Mouse (Mus musculus) intestine, postnatal 0 days (tissue): ENCODE data around the gene Mpp3. TPM values are rescaled to one million over a fixed set of nuclear protein-coding genes. Genes with fewer than 3 reads are reported as not detected.

Source experiments
- ATAC-seq: fragments of 200-750 bp; cut with Nextera tagmentation; 2 replicates; pipeline ENCODE4 v1.8.0; 2017; ENCODE audit warnings: mild to moderate bottlenecking, moderate TSS enrichment, moderate library complexity
- H3K27ac ChIP-seq: fragments of 300-500 bp; sonication (generic); 2 replicates; pipeline ENCODE4 v1.5.1; 2014; ENCODE audit warnings: mild to moderate bottlenecking, low read depth, low read length, moderate library complexity
- H3K27me3 ChIP-seq: fragments of 300-500 bp; sonication (generic); replicated peaks from 2 replicates; pipeline ENCODE4 v1.6.1; 2014; ENCODE audit warnings: low read length, mixed read lengths; ENCODE audit not compliant: control insufficient read depth, insufficient read depth
- H3K36me3 ChIP-seq: fragments of 300-500 bp; sonication (generic); 2 replicates; pipeline ENCODE4 v1.6.1; 2014; ENCODE audit warnings: mild to moderate bottlenecking, moderate library complexity; ENCODE audit not compliant: control insufficient read depth, insufficient read depth
- H3K4me1 ChIP-seq: fragments of 300-500 bp; sonication (generic); replicated peaks from 2 replicates; pipeline ENCODE4 v1.6.1; 2014; ENCODE audit warnings: antibody characterized with exemption, low read length, mixed read lengths; ENCODE audit not compliant: control insufficient read depth, insufficient read depth
- H3K4me2 ChIP-seq: fragments of 300-500 bp; sonication (generic); replicated peaks from 2 replicates; pipeline ENCODE4 v1.6.1; 2014; ENCODE audit warnings: low read depth, mild to moderate bottlenecking, moderate library complexity
- H3K4me3 ChIP-seq: fragments of 300-500 bp; sonication (generic); 2 replicates; pipeline ENCODE4 v1.5.1; 2014; ENCODE audit warnings: low read depth, low read length
- H3K9ac ChIP-seq: fragments of 300-500 bp; sonication (generic); 2 replicates; pipeline ENCODE4 v1.6.1; 2014; ENCODE audit warnings: mild to moderate bottlenecking, low read depth, low read length
- H3K9me3 ChIP-seq: fragments of 300-500 bp; sonication (generic); 2 replicates; pipeline ENCODE4 v1.6.1; 2016; ENCODE audit warnings: mixed run types; ENCODE audit not compliant: control insufficient read depth
- CTCF ChIP-seq: sonication (generic); IDR thresholded peaks from 2 replicates; pipeline ENCODE4 v1.5.1; 2016; ENCODE audit warnings: low read depth, mild to moderate bottlenecking, control low read depth, antibody characterized with exemption, moderate library complexity
- WGBS: fragments of 180-500 bp; shearing (Covaris S2); extraction: QIAGEN DNeasy Blood & Tissue Kit; methylation state at CpG from one replicate; pipeline ENCODE4 v1.1.7; 2014; 5-methylcytosine and 5-hydroxymethylcytosine counted together
- polyA plus RNA-seq: library from polyadenylated mRNA; unstranded; fragments of >200 nt; fragmentation: Nextera tagmentation; extraction: Ambion mirVana; gene quantifications from 2 replicates; pipeline ENCODE4 v1.2.1, GENCODE M21; 2015

Gene Mpp3
- polyA plus RNA-seq, 1 experiment from 2014 or later = 8.6 TPM

- Histone ChIP-seq H3K36me3 (no peaks in the 10 kb centered on the region), H3K27me3 (peaks cover 69% of the 10 kb centered on the region), H3K9ac (no peak overlapping the region), H3K9me3 (no peaks in the 10 kb centered on the region), H3K27ac (no peak overlapping the region), H3K4me2 (peak overlapping the region; percentile 76; the same call in 1 of the 2 replicates), H3K4me1 (no peaks in the 10 kb centered on the region; the same call in none of the 2 replicates), H3K4me3 (no peak overlapping the region)
- ATAC-seq = no peak
- WGBS = 7% methylated on average over 11 of the region's 11 CpGs
- no peak for TF ChIP-seq CTCF
Observed at GRCm38 (mm10) chr11:101963043-101963442, 65.2 kb downstream of the Mpp3 start.

GRCm38 (mm10) chr11:101957476-101957875 is 70.8 kb downstream of the Mpp3 start:
- 64% methylated on average over 5 of the region's 5 CpGs for WGBS
- 0 out of 2 replicates have a peak, but pooled peaks cover 3% of the 10 kb centered on the region for H3K4me1 ChIP-seq
- H3K4me3 ChIP-seq = no peak overlapping the region
- H3K9me3 ChIP-seq = no peaks in the 10 kb centered on the region
- H3K27ac ChIP-seq = no peak overlapping the region
- H3K27me3 ChIP-seq = peaks cover 24% of the 10 kb centered on the region
- TF ChIP-seq CTCF = no peak
- no peak for ATAC-seq
- H3K9ac ChIP-seq = no peak overlapping the region
- H3K36me3 ChIP-seq = no peaks in the 10 kb centered on the region
- H3K4me2 ChIP-seq = no peak overlapping the region

GRCm38 (mm10) chr11:101953441-101953840 is 74.8 kb downstream of the Mpp3 start:
- 0 out of 2 replicates have a peak overlapping the region, but pooled peaks have one; percentile 32 for H3K4me2 ChIP-seq
- no peak for ATAC-seq
- no peak overlapping the region for H3K9ac ChIP-seq
- H3K27me3 ChIP-seq = no peaks in the 10 kb centered on the region
- no peaks in the 10 kb centered on the region for H3K9me3 ChIP-seq
- H3K36me3 ChIP-seq = no peaks in the 10 kb centered on the region
- H3K4me3 ChIP-seq = no peak overlapping the region
- no peak overlapping the region for H3K27ac ChIP-seq
- no peak for TF ChIP-seq CTCF
- 43% methylated on average over 4 of the region's 4 CpGs for WGBS
- 0 out of 2 replicates have a peak, but pooled peaks cover 3% of the 10 kb centered on the region for H3K4me1 ChIP-seq

GRCm38 (mm10) chr11:101952541-101953341 is 75.5 kb downstream of the Mpp3 start:
- Histone ChIP-seq H3K4me3 (no peak overlapping the region), H3K27me3 (no peaks in the 10 kb centered on the region), H3K4me1 (0 out of 2 replicates have a peak, but pooled peaks cover 3% of the 10 kb centered on the region), H3K4me2 (peak overlapping the region; percentile 32), H3K36me3 (no peaks in the 10 kb centered on the region), H3K27ac (no peak overlapping the region), H3K9me3 (no peaks in the 10 kb centered on the region), H3K9ac (no peak overlapping the region)
- 0 out of 2 replicates have a peak, but pooled peaks have one; percentile 31 for ATAC-seq
- 20% methylated on average over 24 of the region's 24 CpGs for WGBS
- TF ChIP-seq CTCF = no peak

- Histone ChIP-seq H3K4me1 (0 out of 2 replicates have a peak, but pooled peaks cover 3% of the 10 kb centered on the region), H3K9ac (no peak overlapping the region), H3K4me2 (no peak overlapping the region), H3K27ac (no peak overlapping the region), H3K4me3 (no peak overlapping the region), H3K36me3 (no peaks in the 10 kb centered on the region), H3K27me3 (no peaks in the 10 kb centered on the region), H3K9me3 (no peaks in the 10 kb centered on the region)
- ATAC-seq = no peak
- WGBS = 79% methylated on average over 5 of the region's 5 CpGs
- TF ChIP-seq CTCF = no peak
Observed at GRCm38 (mm10) chr11:101950021-101950420, 78.2 kb downstream of the Mpp3 start.

Other genes with a start within 250 kb of the Mpp3 start
- 1.8 and 1.9 TPM in 2 replicates for gene Etv4, start 243.1 kb downstream of the Mpp3 start, polyA plus RNA-seq
- 3.8 and 4.1 TPM in 2 replicates for gene Meox1, start 134.1 kb downstream of the Mpp3 start, polyA plus RNA-seq
- gene Sost, start 61.4 kb downstream of the Mpp3 start, polyA plus RNA-seq = not detected in 2 replicates
- gene Cfap97d1, start 44.2 kb downstream of the Mpp3 start, polyA plus RNA-seq = not detected in 2 replicates
- gene Dusp3, start 41.4 kb downstream of the Mpp3 start, polyA plus RNA-seq = 49.9 and 53.5 TPM in 2 replicates
- gene Cd300lg, start 13.0 kb upstream of the Mpp3 start, polyA plus RNA-seq = 5.4 and 5.6 TPM in 2 replicates
- gene Mpp2, start 60.1 kb upstream of the Mpp3 start, polyA plus RNA-seq = 1.7 and 2.2 TPM in 2 replicates
- 1.2 and 3.4 TPM in 2 replicates for gene Ppy, start 72.9 kb upstream of the Mpp3 start, polyA plus RNA-seq
- gene Pyy, start 79.4 kb upstream of the Mpp3 start, polyA plus RNA-seq = 181 and 192 TPM in 2 replicates
- gene Nags, start 117.1 kb upstream of the Mpp3 start, polyA plus RNA-seq = 37.9 and 40.4 TPM in 2 replicates
- gene Tmem101, start 127.9 kb upstream of the Mpp3 start, polyA plus RNA-seq = 10.9 and 11.4 TPM in 2 replicates
- gene Lsm12, start 156.8 kb upstream of the Mpp3 start, polyA plus RNA-seq = 103 and 107 TPM in 2 replicates
- 20.4 and 21.1 TPM in 2 replicates for gene G6pc3, start 161.2 kb upstream of the Mpp3 start, polyA plus RNA-seq
- 30.1 and 30.4 TPM in 2 replicates for gene Hdac5, start 201.7 kb upstream of the Mpp3 start, polyA plus RNA-seq
- 2.7 and 3.4 TPM in 2 replicates for gene BC030867, start 220.4 kb upstream of the Mpp3 start, polyA plus RNA-seq
- 0.05 and 0.09 TPM in 2 replicates for gene Asb16, start 240.3 kb upstream of the Mpp3 start, polyA plus RNA-seq